In genomic region chr9:62082986-62083385, GRCm38 (mm10) we compare ENCODE assay signal across 1 mouse cellular context.
TF ChIP-seq lines count a peak whose summit lies in the region.

No protein-coding gene starts in this region.

TF ChIP-seq in MEL, 35 proteins besides CTCF, POLR2A, EP300 and RAD21 (continued from another document):
- TF ChIP-seq MYC (IDR thresholded peaks at IDR 0.05; ENCODE audit: low read depth, low read length), result 0 out of 2 replicates have a peak, but pooled peaks have one; percentile 43
TF ChIP-seq in MEL: peak in this region for 10.
